Mouse (Mus musculus) CD4-positive naive resting alpha-beta T cell, adult 57 days (primary cell): ENCODE data around the gene Ispd. TPM values are rescaled to one million over a fixed set of nuclear protein-coding genes. Genes with fewer than 3 reads are reported as not detected.

Experiments used
- total RNA-seq: library from RNA; stranded (reverse); gene quantifications from one replicate; pipeline ENCODE4 v1.2.4, GENCODE M21; 2023

Ispd gene
- 0.77 TPM for total RNA-seq

GRCm38 (mm10) chr12:36381441-36382340 lies at the start of gene Ispd, which contains the start of gene D630036H23Rik:
Gene Ispd (plus strand): TSS chr12:36381450.
Gene D630036H23Rik (minus strand): TSS chr12:36382181.

Other genes with a start within 250 kb of the Ispd start
- 35.0 TPM for gene Ankmy2, start 224.3 kb upstream of the Ispd start, total RNA-seq
- gene Bzw2, start 223.4 kb upstream of the Ispd start, total RNA-seq, result 213 TPM
- not detected for gene Lrrc72, start 128.1 kb upstream of the Ispd start, total RNA-seq
- not detected for gene Sostdc1, start 67.3 kb upstream of the Ispd start, total RNA-seq
- gene D630036H23Rik, start 731 bp downstream of the Ispd start, total RNA-seq, result not detected